In the genomic region with DNA sequence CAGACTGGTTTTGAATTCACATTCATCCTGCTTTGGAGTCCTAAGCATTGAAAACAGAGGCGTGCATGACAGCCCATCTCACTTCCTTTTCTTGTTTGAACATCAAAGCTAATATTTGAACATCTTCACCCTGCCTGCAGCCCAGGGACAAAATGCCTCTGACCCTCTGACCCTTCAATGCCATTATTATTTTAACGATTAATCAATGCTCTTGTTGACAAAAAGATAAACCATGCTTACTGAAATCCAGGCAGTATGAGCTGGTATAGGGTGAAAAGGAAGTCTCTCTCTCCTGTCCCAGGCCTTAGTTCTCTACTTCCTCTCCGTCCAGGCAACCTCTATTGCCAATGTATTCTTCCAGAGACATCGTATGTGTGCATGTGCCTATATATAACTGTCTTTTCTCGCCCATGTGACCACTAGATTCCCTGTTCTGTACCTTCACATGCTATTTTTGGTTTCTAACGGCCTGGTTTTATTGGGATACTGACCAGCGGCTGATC, we compare ENCODE assay signal across 21 mouse cellular contexts.
"Had no signal": no experiment of that assay in that cellular context is flagged by ENCODE, and none has a peak within 500 bp of the region (broad histone marks: within the 10 kb centered on the region; RNA-seq: fewer than 3 reads in every experiment).

No protein-coding gene starts in this region.

- H3K27ac ChIP-seq: limb, embryonic 10.5 days; limb, embryonic 13.5 days; liver, embryonic 13.5 days; lung, embryonic 15.5 days; neural tube, embryonic 12.5 days; neural tube, embryonic 15.5 days had no signal

- H3K4me3 ChIP-seq: limb, embryonic 10.5 days; limb, embryonic 13.5 days; liver, embryonic 13.5 days; lung, embryonic 15.5 days; neural tube, embryonic 12.5 days; neural tube, embryonic 15.5 days had no signal

- H3K4me1 ChIP-seq: limb, embryonic 10.5 days; limb, embryonic 13.5 days; lung, embryonic 15.5 days; neural tube, embryonic 12.5 days; neural tube, embryonic 15.5 days had no signal

- H3K36me3 ChIP-seq: limb, embryonic 10.5 days; limb, embryonic 13.5 days; liver, embryonic 13.5 days; lung, embryonic 15.5 days; neural tube, embryonic 12.5 days; neural tube, embryonic 15.5 days had no signal

- H3K27me3 ChIP-seq: liver, embryonic 13.5 days had no signal

- DNase-seq: kidney, adult 18-20 months; kidney, adult 9 months; kidney, postnatal 14 days; kidney, postnatal 4 days; liver, embryonic 13.5 days; lung, adult 18-20 months; lung, postnatal 10 days; lung, postnatal 36 days; midbrain, embryonic 14.5 days; retina, postnatal 1 day; right cerebral cortex, postnatal 25 days; spleen, adult 18-20 months; thymus, adult 18-20 months; thymus, postnatal 36 days had no signal

- H3K9ac ChIP-seq: limb, embryonic 13.5 days; liver, embryonic 13.5 days; lung, embryonic 15.5 days; neural tube, embryonic 12.5 days; neural tube, embryonic 15.5 days had no signal

- H3K9me3 ChIP-seq: limb, embryonic 10.5 days; limb, embryonic 13.5 days; liver, embryonic 13.5 days; lung, embryonic 15.5 days; neural tube, embryonic 12.5 days; neural tube, embryonic 15.5 days had no signal

- H3K4me2 ChIP-seq: limb, embryonic 13.5 days; liver, embryonic 13.5 days; lung, embryonic 15.5 days; midbrain, embryonic 11.5 days; neural tube, embryonic 12.5 days; neural tube, embryonic 15.5 days had no signal

- ATAC-seq: intestine, embryonic 16.5 days had no signal
